Mouse (Mus musculus) activated CD4-positive, CD25-positive, alpha-beta regulatory T cell, adult 9 weeks (primary cell): ENCODE data around the gene Plac9b. TPM values are rescaled to one million over a fixed set of nuclear protein-coding genes. Genes with fewer than 3 reads are reported as not detected.

Experiments used
- polyA plus RNA-seq: library from polyadenylated mRNA; unstranded; fragments of 100-300 nt; shearing (Covaris generic); gene quantifications from one replicate; pipeline ENCODE4 v1.2.1, GENCODE M21; 2017

Plac9b gene
- not detected for polyA plus RNA-seq

DNA sequence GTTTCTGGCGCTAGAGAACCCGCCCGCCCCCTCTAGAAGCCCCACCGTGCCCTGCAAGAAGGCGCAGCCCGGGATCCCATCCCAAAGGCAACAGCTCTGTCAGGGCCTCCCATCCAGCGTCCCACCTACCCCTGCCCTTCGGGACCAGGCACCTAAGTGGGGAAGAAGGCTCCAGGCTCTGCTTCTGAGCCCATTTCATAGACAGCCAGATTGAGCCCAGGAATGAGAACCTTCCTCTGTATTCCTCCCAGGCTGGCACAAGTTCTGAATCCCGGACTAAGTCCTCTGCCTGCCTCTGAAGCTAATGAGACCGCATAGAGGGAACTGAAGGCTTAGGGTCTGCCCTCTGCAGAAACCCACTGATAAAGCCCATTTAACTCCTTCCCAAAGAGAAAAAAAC is at the start of gene Plac9b:
Gene Plac9b, minus strand, starts transcription at position 101 of the 400 bp plus-strand sequence.

GRCm38 (mm10) chr14:26206926-26207247 is 24.6 kb upstream of the Plac9b start, which contains the start of gene Tmem254b:
Gene Tmem254b (minus strand): TSS chr14:26207041.

GRCm38 (mm10) chr14:26118150-26118549 is 64.1 kb downstream of the Plac9b start, which contains the start of gene Duxbl2:
Gene Duxbl2 (plus strand): TSS chr14:26118349.

Other genes with a start within 250 kb of the Plac9b start
- gene Cphx1, start 244.2 kb downstream of the Plac9b start, polyA plus RNA-seq = not detected
- not detected for gene Duxbl1, start 203.9 kb downstream of the Plac9b start, polyA plus RNA-seq
- gene Gm9780, start 139.8 kb downstream of the Plac9b start, polyA plus RNA-seq = not detected
- 236 TPM for gene Tmem254c, start 115.1 kb downstream of the Plac9b start, polyA plus RNA-seq
- gene Cphx2, start 101.0 kb downstream of the Plac9b start, polyA plus RNA-seq = not detected
- gene Cphx3, start 100.2 kb downstream of the Plac9b start, polyA plus RNA-seq = not detected
- not detected for gene Duxbl2, start 64.1 kb downstream of the Plac9b start, polyA plus RNA-seq
- 105 TPM for gene Tmem254b, start 24.6 kb upstream of the Plac9b start, polyA plus RNA-seq
- not detected for gene Duxbl3, start 75.5 kb upstream of the Plac9b start, polyA plus RNA-seq